Mouse (Mus musculus): ENCODE measurements around the gene Mllt3. TPM values are rescaled to one million over a fixed set of nuclear protein-coding genes. Genes with fewer than 3 reads are reported as not detected.

Gene Mllt3
- total RNA-seq, 2 experiments from 2014 or later: 54.6 to 58.7 TPM

GRCm38 (mm10) chr4:87749532-87750234 lies 283.5 kb downstream of the Mllt3 start:
- no peak overlapping the region for H3K27ac ChIP-seq
- no peak for DNase-seq (ENCODE audit: low spot score in 2 of 2)
- H3K4me3 ChIP-seq: no peak overlapping the region
- TF ChIP-seq CTCF (conservative IDR thresholded peaks at IDR 0.05): no peak

- no peak overlapping the region for H3K27ac ChIP-seq
- no peak for TF ChIP-seq CTCF (conservative IDR thresholded peaks at IDR 0.05)
These were observed 288.0 kb downstream of the Mllt3 start for GRCm38 (mm10) chr4:87745016-87745645.

GRCm38 (mm10) chr4:87739524-87740128 lies 293.5 kb downstream of the Mllt3 start:
- no peak for DNase-seq (ENCODE audit: low spot score in 2 of 2)
- Histone ChIP-seq H3K27ac (no peak overlapping the region), H3K4me3 (no peak overlapping the region)
- TF ChIP-seq CTCF (conservative IDR thresholded peaks at IDR 0.05): no peak

More at GRCm38 (mm10) chr4:87745016-87745645, 288.0 kb downstream of the Mllt3 start:
- DNase-seq (ENCODE audit: low spot score in 2 of 2): no peak
- no peak overlapping the region for H3K4me3 ChIP-seq

GRCm38 (mm10) chr4:87739104-87739503 lies 294.1 kb downstream of the Mllt3 start:
- no peak overlapping the region for H3K4me3 ChIP-seq
- H3K27ac ChIP-seq: no peak overlapping the region

GRCm38 (mm10) chr4:87737201-87737806 lies 295.9 kb downstream of the Mllt3 start:
- no peak overlapping the region for H3K4me3 ChIP-seq
- TF ChIP-seq CTCF (conservative IDR thresholded peaks at IDR 0.05): no peak
- no peak overlapping the region for H3K27ac ChIP-seq
- DNase-seq (ENCODE audit: low spot score in 2 of 2): no peak

More at GRCm38 (mm10) chr4:87739104-87739503, 294.1 kb downstream of the Mllt3 start:
- TF ChIP-seq CTCF (conservative IDR thresholded peaks at IDR 0.05): no peak
- no peak for DNase-seq (ENCODE audit: low spot score in 2 of 2)

- Histone ChIP-seq H3K27ac (no peak overlapping the region), H3K4me3 (no peak overlapping the region)
- DNase-seq (ENCODE audit: low spot score in 2 of 2): no peak
- TF ChIP-seq CTCF (conservative IDR thresholded peaks at IDR 0.05): no peak
These were observed 296.4 kb downstream of the Mllt3 start for GRCm38 (mm10) chr4:87736779-87737178.

GRCm38 (mm10) chr4:87731118-87731672 lies 302.0 kb downstream of the Mllt3 start:
- DNase-seq (ENCODE audit: low spot score in 2 of 2): no peak
- H3K4me3 ChIP-seq: no peak overlapping the region
- no peak overlapping the region for H3K27ac ChIP-seq
- no peak for TF ChIP-seq CTCF (conservative IDR thresholded peaks at IDR 0.05)

GRCm38 (mm10) chr4:87728581-87728980 lies 304.6 kb downstream of the Mllt3 start:
- Histone ChIP-seq H3K27ac (peak overlapping the region; percentile 84), H3K4me3 (no peak overlapping the region)
- peak; percentile 68 to 81 for DNase-seq (ENCODE audit: low spot score in 2 of 2)
- TF ChIP-seq CTCF (conservative IDR thresholded peaks at IDR 0.05): no peak

- no peak overlapping the region for H3K27ac ChIP-seq
- peak; percentile 29 to 39 for DNase-seq (ENCODE audit: low spot score in 2 of 2)
- no peak for TF ChIP-seq CTCF (conservative IDR thresholded peaks at IDR 0.05)
These were observed 309.7 kb downstream of the Mllt3 start for GRCm38 (mm10) chr4:87723448-87723847.

More at GRCm38 (mm10) chr4:87723448-87723847, 309.7 kb downstream of the Mllt3 start:
- no peak overlapping the region for H3K4me3 ChIP-seq

Other genes with a start within 250 kb of the Mllt3 start
- gene Focad, start 61.3 kb upstream of the Mllt3 start, total RNA-seq (2021): 10 to 100 TPM; 69.4 to 73.0 TPM

All from layer of hippocampus, adult 2 months (tissue).